Comparison of ENCODE assay signal across 34 mouse cellular contexts in the genomic region with DNA sequence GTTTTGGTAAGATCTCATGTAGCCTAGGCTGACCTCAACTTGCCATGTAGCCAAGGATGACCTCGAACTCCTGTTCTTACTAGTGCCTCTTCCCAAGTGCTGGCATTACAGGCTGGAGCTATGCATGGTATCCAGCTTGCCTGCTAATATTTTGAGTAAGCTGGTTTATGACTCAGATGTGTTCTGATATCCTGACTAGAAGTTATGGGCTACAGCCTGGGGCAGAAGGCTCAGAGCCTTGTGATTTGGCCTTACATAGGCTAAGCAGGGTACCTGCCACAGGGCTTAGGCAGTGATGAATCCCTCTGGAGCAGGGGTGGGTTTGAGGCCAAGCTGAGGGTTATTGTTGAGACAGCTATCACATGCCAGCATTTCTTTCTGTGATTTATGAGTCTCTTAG.
"Had no signal": no experiment of that assay in that cellular context is flagged by ENCODE, and none has a peak within 500 bp of the region (broad histone marks: within the 10 kb centered on the region; RNA-seq: fewer than 3 reads in every experiment).

No protein-coding gene starts in this region.

- H3K4me1 ChIP-seq: hindbrain, embryonic 10.5 days had no signal

- DNase-seq: heart, postnatal 10 days; heart, postnatal 14 days; heart, postnatal 36 days; heart, postnatal 4 days; kidney, adult 11 months; kidney, adult 18-20 months; kidney, adult 2 months; kidney, adult 8-10 months; kidney, adult 9 months; kidney, postnatal 10 days; kidney, postnatal 14 days; kidney, postnatal 36 days; kidney, postnatal 4 days; layer of hippocampus, adult 9-11 months; layer of hippocampus, postnatal 36 days had no signal

- H3K27ac ChIP-seq: heart, embryonic 13.5 days; hindbrain, embryonic 10.5 days; hindbrain, embryonic 12.5 days; hindbrain, embryonic 13.5 days; hindbrain, embryonic 14.5 days; hindbrain, embryonic 15.5 days; hindbrain, postnatal 0 days; intestine, embryonic 15.5 days; kidney, embryonic 15.5 days; kidney, postnatal 0 days; layer of hippocampus, adult 2 months; left cerebral cortex, adult 2 months had no signal

- ATAC-seq: hindbrain, embryonic 16.5 days; hindbrain, postnatal 0 days; inflammation-experienced regulatory T-cells, adult 6 months; intestine, embryonic 15.5 days; intestine, embryonic 16.5 days; intestine, postnatal 0 days had no signal

- H3K9ac ChIP-seq: heart, embryonic 12.5 days; heart, embryonic 13.5 days; heart, embryonic 15.5 days; hindbrain, embryonic 12.5 days; hindbrain, embryonic 13.5 days; hindbrain, embryonic 14.5 days; hindbrain, embryonic 15.5 days; intestine, embryonic 15.5 days; kidney, embryonic 15.5 days had no signal

- H3K9me3 ChIP-seq: heart, embryonic 12.5 days; heart, embryonic 13.5 days; heart, embryonic 15.5 days; hindbrain, embryonic 10.5 days; hindbrain, embryonic 12.5 days; hindbrain, embryonic 13.5 days; hindbrain, embryonic 15.5 days; intestine, embryonic 15.5 days; kidney, embryonic 15.5 days had no signal

- H3K4me3 ChIP-seq: heart, embryonic 12.5 days; heart, embryonic 13.5 days; heart, embryonic 15.5 days; hindbrain, embryonic 10.5 days; hindbrain, embryonic 12.5 days; hindbrain, embryonic 13.5 days; hindbrain, embryonic 15.5 days; intestine, embryonic 15.5 days; kidney, embryonic 15.5 days; layer of hippocampus, adult 2 months; left cerebral cortex, adult 2 months had no signal

- H3K4me2 ChIP-seq: heart, embryonic 11.5 days; heart, embryonic 12.5 days; heart, embryonic 13.5 days; heart, embryonic 15.5 days; hindbrain, embryonic 12.5 days; hindbrain, embryonic 13.5 days; hindbrain, embryonic 14.5 days; hindbrain, embryonic 15.5 days; intestine, embryonic 15.5 days; kidney, embryonic 15.5 days had no signal

- H3K36me3 ChIP-seq: heart, embryonic 12.5 days; heart, embryonic 13.5 days; heart, embryonic 15.5 days; hindbrain, embryonic 12.5 days; hindbrain, embryonic 15.5 days; intestine, embryonic 15.5 days; kidney, embryonic 15.5 days had no signal

- H3K27me3 ChIP-seq: heart, embryonic 12.5 days; heart, embryonic 13.5 days; heart, embryonic 15.5 days; hindbrain, embryonic 12.5 days; hindbrain, embryonic 13.5 days; hindbrain, embryonic 15.5 days; intestine, embryonic 15.5 days; kidney, embryonic 15.5 days had no signal
